Mouse (Mus musculus) myocyte (in vitro differentiated cells): ENCODE measurements around the gene Zdhhc17. TPM values are rescaled to one million over a fixed set of nuclear protein-coding genes. Genes with fewer than 3 reads are reported as not detected.

Source experiments
- H3K27me3 ChIP-seq: one replicate; pipeline ENCODE4 v1.6.1; 2011; ENCODE audit not compliant: control insufficient read depth, insufficient read depth, insufficient read length
- H3K36me3 ChIP-seq: one replicate; pipeline ENCODE4 v1.6.1; 2011; ENCODE audit not compliant: control insufficient read depth, insufficient read depth
- H3K4me2 ChIP-seq: one replicate; pipeline ENCODE4 v1.6.1; 2011; ENCODE audit warnings: low read depth, control low read depth
- H3K4me3 ChIP-seq: one replicate; pipeline ENCODE4 v1.5.1; 2011; ENCODE audit warnings: mild to moderate bottlenecking, control low read depth, moderate library complexity
- H3K79me2 ChIP-seq: one replicate; pipeline ENCODE4 v1.6.1; 2011; ENCODE audit not compliant: control insufficient read depth, insufficient read depth
- H3ac ChIP-seq: one replicate; pipeline ENCODE4 v1.6.1; 2011; ENCODE audit not compliant: control insufficient read depth, insufficient read length
- CEBPB ChIP-seq: IDR thresholded peaks from 2 replicates; pipeline ENCODE4 v1.6.1; 2011; ENCODE audit warnings: mild to moderate bottlenecking, moderate library complexity; ENCODE audit not compliant: poor library complexity, insufficient read depth, severe bottlenecking
- E2F4 ChIP-seq: IDR thresholded peaks from one replicate; pipeline ENCODE4 v1.6.1; 2011; ENCODE audit warnings: mild to moderate bottlenecking, control low read depth, moderate library complexity; ENCODE audit not compliant: insufficient read depth
- MAX ChIP-seq: IDR thresholded peaks from one replicate; pipeline ENCODE4 v1.6.1; 2011; ENCODE audit warnings: low read depth, mild to moderate bottlenecking, control low read depth
- MYOD1 ChIP-seq, 3 experiments: IDR thresholded peaks; one replicate each; pipeline ENCODE4 v1.6.1; 2011; ENCODE audit warnings: control low read depth in 2 of 3, low read depth in 2 of 3, mild to moderate bottlenecking in 2 of 3, moderate library complexity in 1 of 3; ENCODE audit not compliant: insufficient read length in 2 of 3, control insufficient read depth in 1 of 3
- MYOG ChIP-seq, 3 experiments: IDR thresholded peaks; one replicate each; pipeline ENCODE4 v1.6.1; 2011; ENCODE audit warnings: control low read depth in 2 of 3, low read depth in 2 of 3, mild to moderate bottlenecking in 2 of 3; ENCODE audit not compliant: insufficient read length in 2 of 3, control insufficient read depth in 1 of 3, insufficient read depth in 1 of 3
- POLR2A ChIP-seq: IDR thresholded peaks from one replicate; pipeline ENCODE4 v1.6.1; 2011; ENCODE audit warnings: low read depth, mild to moderate bottlenecking, control low read depth, moderate library complexity; ENCODE audit not compliant: insufficient read length
- POLR2AphosphoS2 ChIP-seq: IDR thresholded peaks from one replicate; pipeline ENCODE4 v1.6.1; 2011; ENCODE audit warnings: low read depth, control low read depth; ENCODE audit not compliant: insufficient read length
- REST ChIP-seq: IDR thresholded peaks from one replicate; pipeline ENCODE4 v1.6.1; 2011; ENCODE audit warnings: mild to moderate bottlenecking, control low read depth, moderate library complexity; ENCODE audit not compliant: insufficient read depth, insufficient read length
- SRF ChIP-seq: IDR thresholded peaks from one replicate; pipeline ENCODE4 v1.6.1; 2011; ENCODE audit warnings: low read depth; ENCODE audit not compliant: control insufficient read depth, insufficient read length
- TCF12 ChIP-seq: IDR thresholded peaks from one replicate; pipeline ENCODE4 v1.6.1; 2011; ENCODE audit warnings: mild to moderate bottlenecking, control low read depth; ENCODE audit not compliant: poor library complexity, insufficient read depth, severe bottlenecking
- TCF3 ChIP-seq: IDR thresholded peaks from one replicate; pipeline ENCODE4 v1.6.1; 2011; ENCODE audit warnings: low read depth, control low read depth; ENCODE audit not compliant: insufficient read length
- USF1 ChIP-seq: IDR thresholded peaks from one replicate; pipeline ENCODE4 v1.6.1; 2011; ENCODE audit warnings: low read depth, mild to moderate bottlenecking, control low read depth, moderate library complexity
- polyA plus RNA-seq: library from polyadenylated mRNA; unstranded; fragments of >200 nt; fragmentation: generic; extraction: Trizol; gene quantifications from one replicate; pipeline ENCODE4 v1.2.1, GENCODE M21; 2012; ENCODE audit warnings: missing spikeins

Zdhhc17 gene
- polyA plus RNA-seq, 1 experiment = 6.6 TPM

DNA sequence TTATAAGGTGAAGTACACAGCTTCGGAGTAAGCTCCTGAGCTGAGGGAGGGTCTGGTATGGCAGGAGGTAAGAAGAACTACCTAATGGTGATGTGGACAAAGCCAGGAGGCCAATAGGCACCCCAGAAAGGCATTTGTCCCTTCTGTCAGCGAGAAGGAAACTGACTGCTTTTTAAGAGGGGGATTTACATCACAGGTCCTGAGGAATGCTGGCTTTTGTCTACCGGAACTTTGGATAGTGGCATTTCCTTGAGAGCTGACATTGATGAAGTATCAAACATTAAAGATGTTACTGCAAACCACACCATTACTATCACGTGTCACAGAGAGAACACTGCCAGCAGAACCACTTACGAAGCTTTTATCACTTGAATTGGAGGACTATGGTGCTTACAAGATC, 15.2 kb downstream of the Zdhhc17 start:
- no peak overlapping the region for H3ac ChIP-seq
- H3K4me2 ChIP-seq = no peak overlapping the region
- H3K36me3 ChIP-seq = no peaks in the 10 kb centered on the region
- H3K4me3 ChIP-seq = no peak overlapping the region
- peaks cover 86% of the 10 kb centered on the region for H3K79me2 ChIP-seq
- no peak for TF ChIP-seq SRF
- no peak for TF ChIP-seq TCF3
- no peak for TF ChIP-seq MYOG (IDR thresholded peaks at IDR 0.05; ENCODE audit: control insufficient read depth in 1 of 3, insufficient read depth in 1 of 3, insufficient read length in 2 of 3, low read depth in 2 of 3)
- TF ChIP-seq CEBPB = no peak
- no peak for TF ChIP-seq E2F4
- no peak for TF ChIP-seq TCF12
- no peak for TF ChIP-seq POLR2A
- TF ChIP-seq POLR2AphosphoS2 = no peak
- TF ChIP-seq MAX = no peak
- H3K27me3 ChIP-seq = no peaks in the 10 kb centered on the region

GRCm38 (mm10) chr10:110993249-110993648, 16.7 kb downstream of the Zdhhc17 start:
- Histone ChIP-seq H3ac (no peak overlapping the region), H3K79me2 (peaks cover 89% of the 10 kb centered on the region), H3K27me3 (no peaks in the 10 kb centered on the region), H3K4me3 (no peak overlapping the region), H3K36me3 (no peaks in the 10 kb centered on the region), H3K4me2 (no peak overlapping the region)
- TF ChIP-seq TCF3 (no peak), MYOD1 (IDR thresholded peaks at IDR 0.05; ENCODE audit: control insufficient read depth in 1 of 3, insufficient read length in 2 of 3, low read depth in 2 of 3) (no peak), REST (no peak), CEBPB (no peak), POLR2AphosphoS2 (no peak), POLR2A (no peak), MYOG (IDR thresholded peaks at IDR 0.05; ENCODE audit: control insufficient read depth in 1 of 3, insufficient read depth in 1 of 3, insufficient read length in 2 of 3, low read depth in 2 of 3) (no peak), E2F4 (no peak), SRF (no peak), MAX (no peak), TCF12 (no peak), USF1 (no peak)

- Histone ChIP-seq H3K4me2 (no peak overlapping the region), H3K4me3 (no peak overlapping the region), H3ac (no peak overlapping the region), H3K79me2 (peaks cover 88% of the 10 kb centered on the region), H3K36me3 (no peaks in the 10 kb centered on the region), H3K27me3 (no peaks in the 10 kb centered on the region)
- no peak for TF ChIP-seq SRF
- no peak for TF ChIP-seq MAX
- TF ChIP-seq USF1 = no peak
- no peak for TF ChIP-seq TCF12
- no peak for TF ChIP-seq POLR2AphosphoS2
- TF ChIP-seq REST = no peak
- no peak for TF ChIP-seq TCF3
- TF ChIP-seq MYOD1 (IDR thresholded peaks at IDR 0.05; ENCODE audit: control insufficient read depth in 1 of 3, insufficient read length in 2 of 3, low read depth in 2 of 3) = no peak
- no peak for TF ChIP-seq CEBPB
- no peak for TF ChIP-seq MYOG (IDR thresholded peaks at IDR 0.05; ENCODE audit: control insufficient read depth in 1 of 3, insufficient read depth in 1 of 3, insufficient read length in 2 of 3, low read depth in 2 of 3)
- no peak for TF ChIP-seq E2F4
- TF ChIP-seq POLR2A = no peak
Observed at GRCm38 (mm10) chr10:110992047-110992431, 17.9 kb downstream of the Zdhhc17 start.

- H3ac ChIP-seq = no peak overlapping the region
- H3K4me3 ChIP-seq = no peak overlapping the region
- H3K36me3 ChIP-seq = no peaks in the 10 kb centered on the region
- H3K27me3 ChIP-seq = no peaks in the 10 kb centered on the region
- no peak for TF ChIP-seq E2F4
- no peak for TF ChIP-seq SRF
- TF ChIP-seq MAX = no peak
- TF ChIP-seq MYOG (IDR thresholded peaks at IDR 0.05; ENCODE audit: control insufficient read depth in 1 of 3, insufficient read depth in 1 of 3, insufficient read length in 2 of 3, low read depth in 2 of 3) = no peak
- no peak for TF ChIP-seq MYOD1 (IDR thresholded peaks at IDR 0.05; ENCODE audit: control insufficient read depth in 1 of 3, insufficient read length in 2 of 3, low read depth in 2 of 3)
- no peak for TF ChIP-seq CEBPB
- TF ChIP-seq TCF3 = no peak
- TF ChIP-seq POLR2AphosphoS2 = no peak
- TF ChIP-seq USF1 = no peak
- TF ChIP-seq TCF12 = no peak
- no peak for TF ChIP-seq REST
- TF ChIP-seq POLR2A = no peak
- peaks cover 87% of the 10 kb centered on the region for H3K79me2 ChIP-seq
- H3K4me2 ChIP-seq = no peak overlapping the region
Observed at GRCm38 (mm10) chr10:110991307-110992046, 18.5 kb downstream of the Zdhhc17 start.

GRCm38 (mm10) chr10:110989729-110990128, 20.2 kb downstream of the Zdhhc17 start:
- no peaks in the 10 kb centered on the region for H3K36me3 ChIP-seq
- TF ChIP-seq TCF12 = no peak
- no peak for TF ChIP-seq POLR2A
- no peak for TF ChIP-seq CEBPB
- TF ChIP-seq SRF = no peak
- no peak for TF ChIP-seq MAX
- no peak for TF ChIP-seq USF1
- no peak for TF ChIP-seq MYOG (IDR thresholded peaks at IDR 0.05; ENCODE audit: control insufficient read depth in 1 of 3, insufficient read depth in 1 of 3, insufficient read length in 2 of 3, low read depth in 2 of 3)
- TF ChIP-seq E2F4 = no peak
- no peak for TF ChIP-seq TCF3
- H3K4me3 ChIP-seq = no peak overlapping the region
- no peak overlapping the region for H3K4me2 ChIP-seq
- no peak overlapping the region for H3ac ChIP-seq
- H3K27me3 ChIP-seq = no peaks in the 10 kb centered on the region
- H3K79me2 ChIP-seq = peaks cover 70% of the 10 kb centered on the region
